Mouse (Mus musculus): ENCODE results near the gene Jam3. TPM values are rescaled to one million over a fixed set of nuclear protein-coding genes. Genes with fewer than 3 reads are reported as not detected.

Gene Jam3
- polyA plus RNA-seq (2012; rRNA removed), result 116 and 120 TPM in 2 replicates

DNA sequence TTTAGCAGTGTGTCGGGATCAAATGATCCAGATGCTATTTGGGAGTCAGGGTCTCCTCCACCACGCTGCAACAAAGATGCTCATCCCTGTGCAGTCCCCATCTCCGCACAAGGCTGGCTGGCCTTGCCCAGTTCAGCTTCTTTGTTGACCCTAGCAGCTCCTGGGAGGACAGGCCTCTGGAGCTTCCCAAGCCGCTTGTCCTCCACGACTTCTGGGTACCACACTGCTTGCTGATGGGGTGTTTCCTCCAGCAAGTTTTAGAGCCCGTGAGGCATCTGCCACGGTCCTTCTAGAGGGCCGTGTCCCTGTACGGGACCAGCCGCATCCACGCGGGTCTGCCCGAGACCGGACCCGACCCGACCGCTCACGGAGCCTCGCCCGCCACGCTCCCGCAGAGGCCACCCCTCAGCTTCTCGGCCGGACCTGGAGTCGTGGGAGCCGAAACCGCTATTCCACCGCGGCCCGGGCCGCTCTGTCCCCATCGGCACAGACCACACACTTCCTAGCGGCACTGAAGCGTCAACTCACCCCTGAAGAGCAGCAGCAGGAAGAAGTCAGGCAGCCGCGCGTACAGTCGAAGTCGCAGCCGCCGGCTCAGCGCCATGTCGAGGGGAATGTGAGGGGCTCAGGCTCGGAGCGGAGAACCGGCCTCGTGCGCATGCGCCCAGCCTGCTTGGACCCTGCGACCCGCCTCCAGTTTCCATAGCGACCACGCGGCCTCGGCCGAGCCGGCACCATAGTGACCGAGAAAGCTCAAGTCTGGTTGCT, at the start of gene Jam3:
TSS of gene Jam3 (minus strand) at position 659 of the 768 bp plus-strand sequence.

Other genes starting within 250 kb of the Jam3 start
- gene Gm1110, start 232.3 kb downstream of the Jam3 start, polyA plus RNA-seq (2012; rRNA removed), result 0.04 and 0.11 TPM in 2 replicates
- gene Acad8, start 155.9 kb downstream of the Jam3 start, polyA plus RNA-seq (2012; rRNA removed), result 43.7 and 48.6 TPM in 2 replicates
- 92.6 and 94.0 TPM in 2 replicates for gene Thyn1, start 155.7 kb downstream of the Jam3 start, polyA plus RNA-seq (2012; rRNA removed)
- gene Vps26b, start 125.4 kb downstream of the Jam3 start, polyA plus RNA-seq (2012; rRNA removed), result 41.9 and 43.2 TPM in 2 replicates
- gene Ncapd3, start 125.2 kb downstream of the Jam3 start, polyA plus RNA-seq (2012; rRNA removed), result 36.6 and 47.8 TPM in 2 replicates
- 3.3 and 3.6 TPM in 2 replicates for gene Igsf9b, start 143.8 kb upstream of the Jam3 start, polyA plus RNA-seq (2012; rRNA removed)
- gene Spata19, start 241.4 kb upstream of the Jam3 start, polyA plus RNA-seq (2012; rRNA removed), result 0.14 TPM in 1 of 2 replicates, not detected in the other